Comparison of ENCODE assay signal across 13 mouse cellular contexts in genomic region chr19:16314295-16314821, GRCm38 (mm10).
DNase-seq lines count a peak whose midpoint lies in the region; ATAC-seq and TF ChIP-seq lines count a peak whose summit lies in the region.
"Had no signal": no experiment of that assay in that cellular context is flagged by ENCODE, and none has a peak within 500 bp of the region (broad histone marks: within the 10 kb centered on the region; RNA-seq: fewer than 3 reads in every experiment).

No protein-coding gene starts in this region.

- peaks cover 8% of the 10 kb centered on the region; the same call in 1 of the 2 replicates for H3K4me1 ChIP-seq in heart, embryonic 11.5 days (ENCODE audit: control insufficient read depth, insufficient read depth, low read length)
- H3K4me1 ChIP-seq in lung, embryonic 14.5 days (ENCODE audit: insufficient read depth): no peaks in the 10 kb centered on the region; the same call in 1 of the 2 replicates
- peaks cover 9% of the 10 kb centered on the region for H3K4me1 ChIP-seq in forebrain, embryonic 15.5 days

- no peak overlapping the region for H3K27ac ChIP-seq in heart, embryonic 11.5 days (ENCODE audit: low read depth, low read length)
- no peak overlapping the region for H3K27ac ChIP-seq in lung, embryonic 14.5 days (ENCODE audit: low read depth)
- H3K27ac ChIP-seq in forebrain, embryonic 15.5 days (replicated peaks): no peak overlapping the region
- no peak overlapping the region for H3K27ac ChIP-seq in gastrocnemius, adult 2 months
- H3K27ac ChIP-seq: kidney, postnatal 0 days; lung, embryonic 15.5 days had no signal

- H3K9ac ChIP-seq in heart, embryonic 11.5 days (ENCODE audit: low read depth, low read length): no peak overlapping the region
- H3K9ac ChIP-seq in lung, embryonic 14.5 days: no peak overlapping the region
- no peak overlapping the region for H3K9ac ChIP-seq in forebrain, embryonic 15.5 days (replicated peaks)
- H3K9ac ChIP-seq: lung, embryonic 15.5 days had no signal

- H3K4me3 ChIP-seq in heart, embryonic 11.5 days (ENCODE audit: low read depth, low read length): no peak overlapping the region
- no peak overlapping the region for H3K4me3 ChIP-seq in lung, embryonic 14.5 days (ENCODE audit: low read depth, low read length)
- no peak overlapping the region for H3K4me3 ChIP-seq in forebrain, embryonic 15.5 days
- no peak overlapping the region for H3K4me3 ChIP-seq in gastrocnemius, adult 2 months
- H3K4me3 ChIP-seq: lung, embryonic 15.5 days had no signal

- 34% methylated on average over 4 of the region's 4 CpGs for WGBS in heart, embryonic 11.5 days (ENCODE audit: insufficient replicate concordance)
- WGBS in lung, embryonic 14.5 days: 46% methylated on average over 4 of the region's 4 CpGs
- WGBS in forebrain, embryonic 15.5 days: 15% methylated on average over 4 of the region's 4 CpGs

- no peak for TF ChIP-seq CTCF in lung, embryonic 14.5 days (IDR thresholded peaks at IDR 0.05; ENCODE audit: low read depth)
- no peak for TF ChIP-seq CTCF in gastrocnemius, adult 2 months (IDR thresholded peaks at IDR 0.05)

- no peak overlapping the region for H3K4me2 ChIP-seq in heart, embryonic 11.5 days
- H3K4me2 ChIP-seq in lung, embryonic 14.5 days: no peak overlapping the region
- no peak overlapping the region for H3K4me2 ChIP-seq in forebrain, embryonic 15.5 days (replicated peaks)
- H3K4me2 ChIP-seq: lung, embryonic 15.5 days had no signal

- intact Hi-C loops in gastrocnemius, adult 2 months (cut with DNase I): no loop called here

- no peaks in the 10 kb centered on the region for H3K9me3 ChIP-seq in heart, embryonic 11.5 days (replicated peaks; ENCODE audit: control insufficient read depth, low read length)
- no peaks in the 10 kb centered on the region for H3K9me3 ChIP-seq in lung, embryonic 14.5 days (ENCODE audit: low read depth, low read length)
- H3K9me3 ChIP-seq in forebrain, embryonic 15.5 days: no peaks in the 10 kb centered on the region
- H3K9me3 ChIP-seq: lung, embryonic 15.5 days had no signal

- H3K36me3 ChIP-seq in heart, embryonic 11.5 days (ENCODE audit: control insufficient read depth, insufficient read depth, low read length): no peaks in the 10 kb centered on the region
- H3K36me3 ChIP-seq in lung, embryonic 14.5 days (ENCODE audit: insufficient read depth): no peaks in the 10 kb centered on the region
- no peaks in the 10 kb centered on the region for H3K36me3 ChIP-seq in forebrain, embryonic 15.5 days

- no peaks in the 10 kb centered on the region for H3K27me3 ChIP-seq in heart, embryonic 11.5 days (ENCODE audit: control insufficient read depth, insufficient read depth, low read length)
- H3K27me3 ChIP-seq in lung, embryonic 14.5 days (ENCODE audit: insufficient read depth, low read length): no peaks in the 10 kb centered on the region
- no peaks in the 10 kb centered on the region for H3K27me3 ChIP-seq in forebrain, embryonic 15.5 days
- H3K27me3 ChIP-seq: lung, embryonic 15.5 days had no signal

- DNase-seq in heart, postnatal 4 days: peak; percentile 17
- DNase-seq in lung, embryonic 14.5 days: peak; percentile 75
- no peak for DNase-seq in lung, postnatal 25 days (ENCODE audit: low spot score)
- peak; percentile 41 for DNase-seq in cerebellum, adult 11 months
- no peak for DNase-seq in urinary bladder, adult 18-20 months (ENCODE audit: low spot score in 2 of 2)
- DNase-seq in gastrocnemius, adult 2 months: no peak
- DNase-seq: adrenal gland, postnatal 25 days; embryo, embryonic 11 days; thymus, postnatal 25 days had no signal

- ATAC-seq in heart, embryonic 11.5 days (replicated peaks; ENCODE audit: insufficient number of reproducible peaks, low FRiP score, low TSS enrichment): no peak
- ATAC-seq in lung, embryonic 14.5 days (ENCODE audit: insufficient read depth): 0 out of 2 replicates have a peak, but pooled peaks have one; percentile 24
- ATAC-seq in forebrain, embryonic 15.5 days (replicated peaks): peak; percentile 58; the same call in 1 of the 2 replicates

Comparison
In these comparisons a context has a peak if more than half of its experiments do, and no peak if none do; other contexts are left out.
1. DNase-seq: peak in heart, postnatal 4 days (single experiment), lung, embryonic 14.5 days (single experiment) and cerebellum, adult 11 months (single experiment); none in lung, postnatal 25 days (single experiment), urinary bladder, adult 18-20 months (0 of 2) and gastrocnemius, adult 2 months (single experiment).